Mouse (Mus musculus): ENCODE results near the gene Slc7a6os. TPM values are rescaled to one million over a fixed set of nuclear protein-coding genes. Genes with fewer than 3 reads are reported as not detected.

The Slc7a6os gene
- 40.8 and 44.7 TPM in 2 replicates for polyA plus RNA-seq (2014; fragmentation: Nextera tagmentation; extraction: Ambion mirVana)

GRCm38 (mm10) chr8:106210821-106211345 lies at the start of gene Slc7a6os, which contains the start of gene Prmt7:
Gene Slc7a6os (minus strand): TSS chr8:106210935.
Gene Prmt7 (plus strand): TSS chr8:106210936.
- H3K27me3 ChIP-seq (ENCODE audit: control insufficient read depth, insufficient read depth, low read length): no peaks in the 10 kb centered on the region

GRCm38 (mm10) chr8:106259579-106260255 lies 49.0 kb upstream of the Slc7a6os start:
- H3K4me3 ChIP-seq (ENCODE audit: low read length): no peak overlapping the region
- ATAC-seq (ENCODE audit: low FRiP score, low TSS enrichment): no peak
- 89% methylated on average over 10 of the region's 10 CpGs for WGBS
- no peaks in the 10 kb centered on the region for H3K27me3 ChIP-seq (ENCODE audit: control insufficient read depth, insufficient read depth, low read length)
- H3K4me2 ChIP-seq (replicated peaks; ENCODE audit: low read depth, low read length): no peak overlapping the region
- no peaks in the 10 kb centered on the region for H3K9me3 ChIP-seq (ENCODE audit: control insufficient read depth, low read length)
- H3K36me3 ChIP-seq (ENCODE audit: control insufficient read depth, insufficient read depth, low read length): no peaks in the 10 kb centered on the region; the same call in 1 of the 2 replicates
- H3K27ac ChIP-seq (ENCODE audit: low read depth, low read length): no peak overlapping the region
- H3K4me1 ChIP-seq (ENCODE audit: control insufficient read depth, insufficient read depth, low read length): no peaks in the 10 kb centered on the region
- no peak overlapping the region for H3K9ac ChIP-seq (ENCODE audit: low read depth, low read length)

More at GRCm38 (mm10) chr8:106210821-106211345, at the start of gene Slc7a6os, which contains the start of gene Prmt7:
- peak within 1 kb of the TSS; percentile 68 for H3K4me2 ChIP-seq (replicated peaks; ENCODE audit: low read depth, low read length)
- H3K9ac ChIP-seq (ENCODE audit: low read depth, low read length): peak within 1 kb of the TSS; percentile 92
- H3K9me3 ChIP-seq (ENCODE audit: control insufficient read depth, low read length): no peaks in the 10 kb centered on the region
- H3K4me3 ChIP-seq (ENCODE audit: low read length): peak within 1 kb of the TSS; percentile 94
- H3K4me1 ChIP-seq (ENCODE audit: control insufficient read depth, insufficient read depth, low read length): peaks cover 9% of the 10 kb centered on the region; the same call in 1 of the 2 replicates
- peaks cover 36% of the 10 kb centered on the region for H3K36me3 ChIP-seq (ENCODE audit: control insufficient read depth, insufficient read depth, low read length)
- peak within 1 kb of the TSS; percentile 92 for H3K27ac ChIP-seq (ENCODE audit: low read depth, low read length)
- WGBS: under 1% methylated on average over 52 of the region's 52 CpGs
- ATAC-seq (ENCODE audit: low FRiP score, low TSS enrichment): peak; percentile 99

- Histone ChIP-seq H3K4me1 (ENCODE audit: control insufficient read depth, insufficient read depth, low read length) (no peaks in the 10 kb centered on the region), H3K9me3 (ENCODE audit: control insufficient read depth, low read length) (no peaks in the 10 kb centered on the region), H3K4me3 (ENCODE audit: low read length) (no peak overlapping the region), H3K27ac (ENCODE audit: low read depth, low read length) (no peak overlapping the region), H3K9ac (ENCODE audit: low read depth, low read length) (no peak overlapping the region), H3K36me3 (ENCODE audit: control insufficient read depth, insufficient read depth, low read length) (peaks cover 3% of the 10 kb centered on the region; the same call in 1 of the 2 replicates), H3K4me2 (replicated peaks; ENCODE audit: low read depth, low read length) (no peak overlapping the region), H3K27me3 (ENCODE audit: control insufficient read depth, insufficient read depth, low read length) (no peaks in the 10 kb centered on the region)
- 20% methylated on average over 1 of the region's 1 CpGs for WGBS
- ATAC-seq (ENCODE audit: low FRiP score, low TSS enrichment): no peak
Observed at GRCm38 (mm10) chr8:106258169-106258568, 47.4 kb upstream of the Slc7a6os start.

- 76% methylated on average over 4 of the region's 4 CpGs for WGBS
- Histone ChIP-seq H3K9me3 (ENCODE audit: control insufficient read depth, low read length) (no peaks in the 10 kb centered on the region), H3K9ac (ENCODE audit: low read depth, low read length) (no peak overlapping the region), H3K4me3 (ENCODE audit: low read length) (no peak overlapping the region), H3K36me3 (ENCODE audit: control insufficient read depth, insufficient read depth, low read length) (peaks cover 77% of the 10 kb centered on the region), H3K27ac (ENCODE audit: low read depth, low read length) (no peak overlapping the region), H3K4me1 (ENCODE audit: control insufficient read depth, insufficient read depth, low read length) (no peaks in the 10 kb centered on the region), H3K27me3 (ENCODE audit: control insufficient read depth, insufficient read depth, low read length) (no peaks in the 10 kb centered on the region), H3K4me2 (replicated peaks; ENCODE audit: low read depth, low read length) (no peak overlapping the region)
- ATAC-seq (ENCODE audit: low FRiP score, low TSS enrichment): no peak
Observed at GRCm38 (mm10) chr8:106250186-106250585, 39.5 kb upstream of the Slc7a6os start.

GRCm38 (mm10) chr8:106237106-106237505 lies 26.4 kb upstream of the Slc7a6os start:
- Histone ChIP-seq H3K27me3 (ENCODE audit: control insufficient read depth, insufficient read depth, low read length) (no peaks in the 10 kb centered on the region), H3K9me3 (ENCODE audit: control insufficient read depth, low read length) (no peaks in the 10 kb centered on the region), H3K36me3 (ENCODE audit: control insufficient read depth, insufficient read depth, low read length) (peaks cover 47% of the 10 kb centered on the region), H3K9ac (ENCODE audit: low read depth, low read length) (no peak overlapping the region), H3K4me2 (replicated peaks; ENCODE audit: low read depth, low read length) (no peak overlapping the region), H3K4me1 (ENCODE audit: control insufficient read depth, insufficient read depth, low read length) (no peaks in the 10 kb centered on the region), H3K4me3 (ENCODE audit: low read length) (no peak overlapping the region), H3K27ac (ENCODE audit: low read depth, low read length) (no peak overlapping the region)
- no peak for ATAC-seq (ENCODE audit: low FRiP score, low TSS enrichment)
- 87% methylated on average over 5 of the region's 5 CpGs for WGBS

GRCm38 (mm10) chr8:106234567-106235261 lies 24.0 kb upstream of the Slc7a6os start:
- peaks cover 50% of the 10 kb centered on the region for H3K36me3 ChIP-seq (ENCODE audit: control insufficient read depth, insufficient read depth, low read length)
- H3K4me2 ChIP-seq (replicated peaks; ENCODE audit: low read depth, low read length): no peak overlapping the region
- no peaks in the 10 kb centered on the region for H3K4me1 ChIP-seq (ENCODE audit: control insufficient read depth, insufficient read depth, low read length)
- no peaks in the 10 kb centered on the region for H3K9me3 ChIP-seq (ENCODE audit: control insufficient read depth, low read length)
- H3K4me3 ChIP-seq (ENCODE audit: low read length): no peak overlapping the region
- H3K27me3 ChIP-seq (ENCODE audit: control insufficient read depth, insufficient read depth, low read length): no peaks in the 10 kb centered on the region
- no peak overlapping the region for H3K9ac ChIP-seq (ENCODE audit: low read depth, low read length)
- 90% methylated on average over 17 of the region's 17 CpGs for WGBS
- ATAC-seq (ENCODE audit: low FRiP score, low TSS enrichment): no peak
- H3K27ac ChIP-seq (ENCODE audit: low read depth, low read length): no peak overlapping the region

GRCm38 (mm10) chr8:106232751-106233150 lies 22.0 kb upstream of the Slc7a6os start:
- Histone ChIP-seq H3K27ac (ENCODE audit: low read depth, low read length) (no peak overlapping the region), H3K4me1 (ENCODE audit: control insufficient read depth, insufficient read depth, low read length) (no peaks in the 10 kb centered on the region), H3K36me3 (ENCODE audit: control insufficient read depth, insufficient read depth, low read length) (peaks cover 56% of the 10 kb centered on the region), H3K4me2 (replicated peaks; ENCODE audit: low read depth, low read length) (no peak overlapping the region), H3K9ac (ENCODE audit: low read depth, low read length) (no peak overlapping the region), H3K4me3 (ENCODE audit: low read length) (no peak overlapping the region), H3K9me3 (ENCODE audit: control insufficient read depth, low read length) (no peaks in the 10 kb centered on the region), H3K27me3 (ENCODE audit: control insufficient read depth, insufficient read depth, low read length) (no peaks in the 10 kb centered on the region)
- 58% methylated on average over 3 of the region's 3 CpGs for WGBS
- no peak for ATAC-seq (ENCODE audit: low FRiP score, low TSS enrichment)

- H3K4me1 ChIP-seq (ENCODE audit: control insufficient read depth, insufficient read depth, low read length): no peaks in the 10 kb centered on the region
- no peaks in the 10 kb centered on the region for H3K27me3 ChIP-seq (ENCODE audit: control insufficient read depth, insufficient read depth, low read length)
- no peak overlapping the region for H3K4me2 ChIP-seq (replicated peaks; ENCODE audit: low read depth, low read length)
- no peaks in the 10 kb centered on the region for H3K9me3 ChIP-seq (ENCODE audit: control insufficient read depth, low read length)
- no peak overlapping the region for H3K27ac ChIP-seq (ENCODE audit: low read depth, low read length)
- peaks cover 54% of the 10 kb centered on the region for H3K36me3 ChIP-seq (ENCODE audit: control insufficient read depth, insufficient read depth, low read length)
- WGBS: 51% methylated on average over 7 of the region's 7 CpGs
- no peak overlapping the region for H3K9ac ChIP-seq (ENCODE audit: low read depth, low read length)
- ATAC-seq (ENCODE audit: low FRiP score, low TSS enrichment): no peak
- H3K4me3 ChIP-seq (ENCODE audit: low read length): no peak overlapping the region
Observed at GRCm38 (mm10) chr8:106231536-106231935, 20.8 kb upstream of the Slc7a6os start.

GRCm38 (mm10) chr8:106226589-106226988 lies 15.9 kb upstream of the Slc7a6os start:
- H3K27me3 ChIP-seq (ENCODE audit: control insufficient read depth, insufficient read depth, low read length): no peaks in the 10 kb centered on the region
- H3K4me2 ChIP-seq (replicated peaks; ENCODE audit: low read depth, low read length): no peak overlapping the region
- 49% methylated on average over 9 of the region's 9 CpGs for WGBS
- H3K27ac ChIP-seq (ENCODE audit: low read depth, low read length): no peak overlapping the region
- no peak overlapping the region for H3K4me3 ChIP-seq (ENCODE audit: low read length)
- peaks cover 69% of the 10 kb centered on the region for H3K36me3 ChIP-seq (ENCODE audit: control insufficient read depth, insufficient read depth, low read length)
- no peak for ATAC-seq (ENCODE audit: low FRiP score, low TSS enrichment)
- H3K9me3 ChIP-seq (ENCODE audit: control insufficient read depth, low read length): no peaks in the 10 kb centered on the region
- no peak overlapping the region for H3K9ac ChIP-seq (ENCODE audit: low read depth, low read length)
- H3K4me1 ChIP-seq (ENCODE audit: control insufficient read depth, insufficient read depth, low read length): no peaks in the 10 kb centered on the region
